Mouse (Mus musculus): ENCODE measurements around the gene Ypel2.

Ypel2 gene

GRCm38 (mm10) chr11:86929531-86929930 lies 64.0 kb downstream of the Ypel2 start:
- no peak for DNase-seq

DNA sequence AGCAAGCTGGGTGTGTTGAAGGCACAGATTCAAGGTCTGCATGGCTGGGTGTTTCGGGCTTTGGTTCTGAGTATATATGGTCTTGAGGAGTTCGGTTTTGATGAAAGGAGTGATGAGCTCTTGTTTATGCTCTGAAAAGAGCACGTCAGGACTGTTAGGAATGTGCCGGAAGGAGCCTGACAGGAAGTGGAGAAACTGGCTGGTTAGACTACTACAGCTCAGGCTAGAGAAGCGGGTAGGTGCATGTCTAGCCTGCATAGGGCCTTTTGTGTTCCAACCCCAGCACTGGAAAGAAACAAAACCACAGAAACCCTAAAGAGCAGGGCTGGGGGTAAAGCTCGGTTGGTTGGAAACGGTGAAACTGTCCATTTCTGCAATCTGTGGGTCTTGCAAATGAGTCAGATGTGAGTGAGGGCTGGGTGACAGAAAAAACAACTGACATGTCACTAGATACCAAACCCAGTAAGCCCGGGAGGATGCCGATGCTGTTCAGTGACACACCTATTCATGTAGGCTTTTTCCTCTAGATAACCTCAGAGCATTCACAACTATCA lies 68.3 kb downstream of the Ypel2 start:
- no peak for DNase-seq

GRCm38 (mm10) chr11:86924629-86925028 lies 68.9 kb downstream of the Ypel2 start:
- DNase-seq: no peak

GRCm38 (mm10) chr11:86923654-86924053 lies 69.9 kb downstream of the Ypel2 start:
- no peak for DNase-seq

- DNase-seq: no peak
These were observed 71.5 kb downstream of the Ypel2 start for GRCm38 (mm10) chr11:86922029-86922428.

DNA sequence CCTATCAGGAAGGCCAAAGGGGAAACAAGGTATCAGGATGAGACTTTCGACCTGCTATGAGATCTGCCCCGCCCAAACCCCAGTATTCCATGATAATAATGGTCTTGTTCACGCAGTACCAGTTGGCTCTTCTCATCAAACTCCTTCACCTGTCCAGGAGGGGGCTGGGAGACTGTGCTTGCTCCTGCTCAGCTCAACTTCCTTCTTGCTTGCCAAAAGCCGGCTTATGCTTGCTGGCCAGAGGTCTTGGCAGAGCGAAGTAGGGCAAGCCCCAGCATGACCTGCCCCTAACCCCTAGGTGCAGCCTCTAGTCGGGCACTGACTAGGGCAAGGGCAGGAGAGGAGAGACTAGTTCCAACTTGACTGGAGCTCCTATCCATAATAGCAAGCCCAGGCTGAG lies 72.2 kb downstream of the Ypel2 start:
- DNase-seq: no peak

DNA sequence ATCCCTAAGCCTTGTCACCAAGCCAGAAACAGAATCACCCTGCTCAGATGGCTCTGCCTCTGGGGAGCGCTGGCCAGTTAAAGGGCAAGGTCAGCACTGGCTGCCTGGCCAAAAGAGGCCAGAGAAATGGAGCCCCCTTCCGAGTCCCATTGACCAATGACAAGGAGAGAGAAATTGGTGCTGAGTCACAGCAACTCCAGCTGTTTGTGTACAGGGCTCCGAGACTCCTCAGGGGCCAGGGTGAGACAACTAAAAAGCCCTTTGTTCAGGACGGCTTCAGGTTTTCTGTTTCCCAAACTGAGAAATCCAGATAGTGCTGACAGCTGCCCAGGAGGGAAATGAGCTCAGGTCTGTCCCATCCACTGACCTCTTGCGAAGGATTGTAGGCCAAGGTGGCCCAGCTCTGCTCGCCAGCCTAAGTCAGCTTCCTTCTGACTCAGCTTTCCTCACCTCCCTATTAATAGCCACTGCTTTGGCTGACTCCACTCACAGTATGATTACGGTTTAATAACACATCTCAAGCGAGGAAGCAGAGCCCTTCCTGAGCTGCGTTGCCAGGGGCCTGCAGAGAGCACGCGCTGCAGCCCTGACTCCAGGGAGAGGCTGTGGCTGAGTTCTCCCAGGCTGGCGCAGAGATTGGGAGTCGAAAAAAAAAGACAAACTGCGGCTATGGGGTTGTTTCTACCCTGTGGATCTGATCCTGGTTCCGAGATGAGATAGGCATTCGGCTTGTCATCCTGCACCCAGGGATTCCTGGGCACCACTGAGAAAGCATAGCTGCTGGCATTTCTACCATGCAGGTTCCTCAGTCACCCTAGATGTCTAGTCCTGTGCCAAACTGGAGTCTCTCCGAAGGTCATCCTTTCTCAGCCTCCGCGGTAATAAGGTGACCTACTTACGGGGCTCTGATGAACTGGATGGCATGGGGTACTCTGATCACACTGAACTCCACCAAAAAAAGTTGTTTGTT lies 73.1 kb downstream of the Ypel2 start:
- peak; percentile 36 for DNase-seq

DNA sequence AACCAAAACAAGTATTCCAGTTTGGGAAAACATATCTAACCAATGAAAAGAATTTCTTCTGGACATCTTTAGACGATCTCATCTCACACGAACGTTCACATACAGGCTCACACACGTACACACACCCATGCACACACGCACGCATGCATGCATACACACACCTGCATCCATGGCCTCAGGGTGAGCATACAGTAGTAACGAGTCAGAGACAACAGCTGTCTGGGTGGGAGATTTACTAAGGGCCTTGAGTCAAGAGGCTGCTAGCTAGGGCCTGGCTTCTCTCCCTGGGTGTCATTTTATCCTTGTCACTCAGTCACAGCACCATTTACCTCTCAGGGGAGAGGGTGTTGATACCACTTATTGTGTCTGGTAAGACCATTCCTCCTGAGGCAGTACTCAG lies 74.0 kb downstream of the Ypel2 start:
- no peak for DNase-seq

- no peak for DNase-seq
These were observed 76.0 kb downstream of the Ypel2 start for GRCm38 (mm10) chr11:86917536-86917935.

- no peak for DNase-seq
These were observed 76.8 kb downstream of the Ypel2 start for GRCm38 (mm10) chr11:86916596-86917249.

DNA sequence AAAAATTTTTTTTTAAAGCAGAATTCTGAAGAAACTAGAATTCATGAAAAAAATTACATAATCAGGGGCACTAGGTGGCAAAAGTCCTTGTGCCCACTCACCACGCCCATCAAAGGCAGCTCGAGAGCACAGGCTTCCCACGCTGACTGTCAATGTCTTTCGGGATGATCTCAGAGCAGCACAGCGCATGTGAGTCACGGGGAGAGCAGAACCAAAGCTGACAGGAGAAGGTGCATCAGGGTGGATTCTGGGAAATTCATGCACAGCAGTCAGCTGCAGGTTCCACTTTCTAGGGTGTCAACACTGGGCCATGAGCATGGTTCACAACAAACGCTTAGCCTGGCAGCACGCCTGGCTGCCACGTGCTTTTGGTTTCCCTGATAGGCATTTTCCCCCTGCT lies 79.2 kb downstream of the Ypel2 start:
- no peak for DNase-seq

DNA sequence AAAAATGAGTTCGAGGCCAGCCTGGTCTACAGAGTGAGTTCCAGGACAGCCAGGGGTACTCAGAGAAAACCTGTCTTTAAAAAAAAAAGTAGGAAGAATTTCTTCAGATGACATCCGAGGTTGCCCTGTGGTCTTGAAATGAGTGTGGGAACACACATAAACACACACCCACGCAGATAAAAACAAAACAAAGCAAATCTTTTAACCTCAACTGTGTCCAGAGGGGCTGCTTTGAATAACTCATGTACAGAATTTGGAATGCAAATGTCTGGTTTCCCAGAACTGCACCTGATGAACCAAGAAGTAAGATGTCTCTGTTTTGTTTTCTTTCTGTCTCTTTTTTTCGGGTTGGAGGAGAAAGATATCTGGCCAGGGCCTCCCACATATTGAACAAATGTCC lies 83.3 kb downstream of the Ypel2 start:
- no peak for DNase-seq

DNA sequence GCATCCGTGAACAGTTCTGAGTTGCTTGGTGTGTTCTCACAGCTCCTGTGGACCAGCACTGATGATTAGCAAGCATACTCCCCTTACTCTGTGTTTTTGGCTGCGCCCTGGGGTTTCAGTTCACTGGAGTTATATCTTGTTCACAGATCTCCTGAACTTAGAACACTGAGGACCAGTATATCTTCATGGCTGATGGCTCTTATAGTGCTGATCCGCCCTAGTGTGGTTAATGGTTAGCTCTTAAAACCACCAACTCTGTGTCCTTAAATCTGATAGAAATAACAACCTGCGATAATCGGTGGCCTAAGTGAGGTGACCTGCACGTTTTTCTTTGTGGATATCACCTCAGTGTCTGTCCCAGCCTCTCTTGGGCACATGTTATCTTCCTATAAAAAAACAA lies 84.5 kb downstream of the Ypel2 start:
- DNase-seq: peak; percentile 13

GRCm38 (mm10) chr11:86907889-86908590 lies 85.5 kb downstream of the Ypel2 start:
- no peak for DNase-seq

- DNase-seq: no peak
These were observed 86.5 kb downstream of the Ypel2 start for GRCm38 (mm10) chr11:86906767-86907662.

DNA sequence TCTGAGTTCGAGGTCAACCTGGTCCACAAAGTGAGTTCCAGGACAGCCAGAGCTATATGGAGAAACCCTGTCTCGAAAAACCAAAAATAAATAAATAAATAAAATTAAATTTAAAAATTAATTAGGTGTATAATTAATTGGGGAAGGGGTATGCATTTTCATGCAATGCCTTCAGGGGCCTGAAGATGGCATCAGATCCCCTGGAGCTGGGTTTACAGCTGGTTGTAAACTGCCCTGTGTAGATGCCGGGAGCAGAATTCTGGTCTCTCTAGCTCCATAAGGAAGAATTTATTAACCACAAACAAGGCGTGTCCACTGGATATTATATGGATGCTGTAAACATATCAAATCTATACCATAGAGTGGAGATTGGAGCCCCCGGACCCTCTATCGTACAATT lies 87.2 kb downstream of the Ypel2 start:
- no peak for DNase-seq

- no peak for DNase-seq
These were observed 88.2 kb downstream of the Ypel2 start for GRCm38 (mm10) chr11:86905261-86905660.

DNA sequence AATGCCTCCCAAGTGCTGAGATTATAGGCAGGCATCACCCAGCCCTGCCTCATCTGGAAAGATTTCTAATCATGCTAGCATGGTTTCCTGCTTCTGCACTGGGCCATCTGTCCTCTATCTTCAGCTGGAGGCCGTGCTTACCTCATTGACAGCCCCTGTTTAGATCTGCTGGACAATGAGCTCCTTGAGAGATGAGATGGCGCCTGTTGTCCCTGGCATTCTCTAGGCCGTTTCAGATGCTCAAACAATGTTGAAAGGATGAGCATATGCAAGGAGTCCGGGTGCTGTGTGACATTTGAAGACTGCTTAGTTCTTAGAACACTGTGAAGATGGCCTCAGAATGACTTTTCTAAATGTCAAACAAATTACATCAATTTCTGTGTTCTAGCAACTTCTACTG lies 88.8 kb downstream of the Ypel2 start:
- no peak for DNase-seq

DNA sequence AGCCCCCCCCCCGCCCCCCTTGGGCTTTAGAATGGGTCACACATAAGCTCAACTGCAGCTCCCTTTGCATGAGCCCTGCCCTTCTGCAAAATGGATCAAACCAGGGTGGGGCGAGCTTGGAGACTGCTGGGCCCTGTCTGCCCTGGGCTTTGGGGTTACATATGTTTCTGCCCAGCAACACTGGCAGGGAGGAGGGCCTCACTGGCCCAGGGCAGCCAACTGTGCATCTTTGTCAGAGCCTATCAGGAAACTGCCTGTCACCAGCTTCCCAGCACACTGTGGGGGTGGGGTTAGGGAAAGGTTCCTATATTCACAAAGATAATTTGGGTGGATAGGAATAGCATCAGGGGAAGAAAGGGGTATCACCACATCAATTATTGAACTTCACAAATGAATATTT lies 95.1 kb downstream of the Ypel2 start:
- no peak for DNase-seq

- no peak for DNase-seq
These were observed 97.9 kb downstream of the Ypel2 start for GRCm38 (mm10) chr11:86895567-86895966.

- DNase-seq: no peak
These were observed 98.4 kb downstream of the Ypel2 start for GRCm38 (mm10) chr11:86895156-86895555.

DNA sequence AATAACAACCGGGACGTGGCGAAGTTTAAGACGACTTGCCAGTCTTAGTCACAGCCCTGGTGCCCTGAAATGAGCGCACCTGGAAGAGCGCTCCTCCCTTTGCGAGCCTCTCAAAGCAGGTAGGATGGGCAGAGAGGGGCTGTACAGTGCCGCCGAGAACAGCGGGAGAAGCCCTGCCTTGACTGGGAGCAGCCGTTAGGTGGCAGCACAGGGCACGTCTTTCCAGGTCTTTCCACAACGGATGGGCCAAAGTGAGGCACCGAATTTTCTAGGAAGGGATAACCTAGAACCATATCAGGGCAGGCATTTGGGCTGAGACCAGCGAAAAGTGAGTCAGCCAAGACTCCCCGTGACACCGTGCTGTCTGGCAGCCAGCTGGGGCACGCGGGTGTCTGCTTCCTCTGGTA lies 99.3 kb downstream of the Ypel2 start:
- DNase-seq: peak; percentile 68

All from kidney, adult 11 months (tissue).